Mouse (Mus musculus) testis, adult 2 months (tissue): ENCODE results near the gene Zbtb8b. TPM values are rescaled to one million over a fixed set of nuclear protein-coding genes. Genes with fewer than 3 reads are reported as not detected.

Source experiments
- H3K27ac ChIP-seq: fragments of 200-500 bp; 2 replicates; pipeline ENCODE4 v1.5.1; 2012; ENCODE audit warnings: low read depth, low read length; ENCODE audit not compliant: control insufficient read depth, insufficient read depth
- H3K27me3 ChIP-seq: fragments of 200-500 bp; 2 replicates; pipeline ENCODE4 v1.6.1; 2012; ENCODE audit warnings: mild to moderate bottlenecking, low read length, moderate library complexity; ENCODE audit not compliant: control insufficient read depth, insufficient read depth
- H3K36me3 ChIP-seq: fragments of 200-500 bp; 2 replicates; pipeline ENCODE4 v1.6.1; 2012; ENCODE audit warnings: mild to moderate bottlenecking, low read length; ENCODE audit not compliant: control insufficient read depth, insufficient read depth
- H3K4me1 ChIP-seq: fragments of 200-500 bp; 2 replicates; pipeline ENCODE4 v1.6.1; 2012; ENCODE audit warnings: low read length; ENCODE audit not compliant: control insufficient read depth, insufficient read depth
- H3K4me3 ChIP-seq: fragments of 200-500 bp; 2 replicates; pipeline ENCODE4 v1.5.1; 2012; ENCODE audit warnings: low read depth, mild to moderate bottlenecking, low read length, moderate library complexity, mixed read lengths; ENCODE audit not compliant: control insufficient read depth
- CTCF ChIP-seq: fragments of 200-500 bp; IDR thresholded peaks from 2 replicates; pipeline ENCODE4 v1.5.1; 2012; ENCODE audit warnings: low read depth, mild to moderate bottlenecking, inconsistent platforms, low read length, moderate library complexity; ENCODE audit not compliant: control insufficient read depth, insufficient read depth, insufficient replicate concordance
- POLR2A ChIP-seq: fragments of 200-500 bp; IDR thresholded peaks from 2 replicates; pipeline ENCODE4 v1.6.1; 2012; ENCODE audit warnings: low read depth, mild to moderate bottlenecking, inconsistent platforms, low read length, moderate library complexity; ENCODE audit not compliant: control insufficient read depth
- polyA plus RNA-seq: library from polyadenylated mRNA; depleted of rRNA; stranded (reverse); fragments of >200 nt; gene quantifications from 2 replicates; pipeline ENCODE4 v1.2.3, GENCODE M21; 2012; rRNA removed

Gene Zbtb8b
- polyA plus RNA-seq, 1 experiment: 1.0 TPM

GRCm38 (mm10) chr4:129382029-129382428 lies 58.6 kb downstream of the Zbtb8b start:
- Histone ChIP-seq H3K4me3 (peak overlapping the region; percentile 74), H3K27me3 (no peaks in the 10 kb centered on the region), H3K27ac (peak overlapping the region; percentile 51), H3K4me1 (peaks cover 20% of the 10 kb centered on the region), H3K36me3 (no peaks in the 10 kb centered on the region)
- TF ChIP-seq CTCF (no peak), POLR2A (no peak)

GRCm38 (mm10) chr4:129381148-129381547 lies 59.5 kb downstream of the Zbtb8b start:
- Histone ChIP-seq H3K27ac (no peak overlapping the region), H3K4me3 (no peak overlapping the region), H3K27me3 (no peaks in the 10 kb centered on the region), H3K36me3 (no peaks in the 10 kb centered on the region), H3K4me1 (peaks cover 20% of the 10 kb centered on the region)
- TF ChIP-seq POLR2A: no peak
- TF ChIP-seq CTCF: no peak

- Histone ChIP-seq H3K4me3 (no peak overlapping the region), H3K27me3 (no peaks in the 10 kb centered on the region), H3K4me1 (peaks cover 20% of the 10 kb centered on the region), H3K27ac (no peak overlapping the region), H3K36me3 (no peaks in the 10 kb centered on the region)
- TF ChIP-seq POLR2A (no peak), CTCF (no peak)
Measured at GRCm38 (mm10) chr4:129379805-129380204, 60.8 kb downstream of the Zbtb8b start.

GRCm38 (mm10) chr4:129377601-129378390 lies 62.9 kb downstream of the Zbtb8b start, which contains the start of gene Zbtb8a:
Gene Zbtb8a (minus strand): TSS chr4:129378116.
- Histone ChIP-seq H3K4me3 (peak within 1 kb of the TSS; percentile 93), H3K4me1 (peaks cover 20% of the 10 kb centered on the region), H3K36me3 (no peaks in the 10 kb centered on the region), H3K27ac (peak within 1 kb of the TSS; percentile 76), H3K27me3 (no peaks in the 10 kb centered on the region)
- TF ChIP-seq CTCF: no peak
- TF ChIP-seq POLR2A: no peak

- Histone ChIP-seq H3K4me3 (peak overlapping the region; percentile 93), H3K36me3 (no peaks in the 10 kb centered on the region), H3K4me1 (peaks cover 15% of the 10 kb centered on the region), H3K27ac (peak overlapping the region; percentile 76), H3K27me3 (no peaks in the 10 kb centered on the region)
- no peak for TF ChIP-seq POLR2A
- TF ChIP-seq CTCF: no peak
Measured at GRCm38 (mm10) chr4:129376961-129377545, 63.6 kb downstream of the Zbtb8b start.

GRCm38 (mm10) chr4:129375821-129376220 lies 64.8 kb downstream of the Zbtb8b start:
- TF ChIP-seq CTCF (no peak), POLR2A (no peak)
- no peaks in the 10 kb centered on the region for H3K27me3 ChIP-seq
- H3K27ac ChIP-seq: no peak overlapping the region
- H3K4me1 ChIP-seq: peaks cover 4% of the 10 kb centered on the region
- H3K4me3 ChIP-seq: no peak overlapping the region
- H3K36me3 ChIP-seq: no peaks in the 10 kb centered on the region

Other genes starting within 250 kb of the Zbtb8b start
- 1.4 and 2.5 TPM in 2 replicates for gene C77080, start 179.4 kb downstream of the Zbtb8b start, polyA plus RNA-seq
- 0.36 and 0.40 TPM in 2 replicates for gene Sync, start 153.2 kb downstream of the Zbtb8b start, polyA plus RNA-seq
- gene Rbbp4, start 105.5 kb downstream of the Zbtb8b start, polyA plus RNA-seq: 46.1 and 51.5 TPM in 2 replicates
- 19.1 and 20.7 TPM in 2 replicates for gene Zbtb8os, start 105.2 kb downstream of the Zbtb8b start, polyA plus RNA-seq
- 4.6 and 5.6 TPM in 2 replicates for gene Zbtb8a, start 62.7 kb downstream of the Zbtb8b start, polyA plus RNA-seq
- 35.5 and 38.2 TPM in 2 replicates for gene Bsdc1, start 20.7 kb upstream of the Zbtb8b start, polyA plus RNA-seq
- 252 and 267 TPM in 2 replicates for gene Tssk3, start 50.2 kb upstream of the Zbtb8b start, polyA plus RNA-seq
- 945 and 1,232 TPM in 2 replicates for gene Fam229a, start 50.3 kb upstream of the Zbtb8b start, polyA plus RNA-seq
- 55.6 and 69.9 TPM in 2 replicates for gene Marcksl1, start 72.7 kb upstream of the Zbtb8b start, polyA plus RNA-seq
- gene Hdac1, start 101.9 kb upstream of the Zbtb8b start, polyA plus RNA-seq: 123 and 132 TPM in 2 replicates
- 1.8 and 2.5 TPM in 2 replicates for gene Lck, start 132.8 kb upstream of the Zbtb8b start, polyA plus RNA-seq
- 0.19 TPM in 1 of 2 replicates, not detected in the other for gene Fam167b, start 137.7 kb upstream of the Zbtb8b start, polyA plus RNA-seq
- 204 and 221 TPM in 2 replicates for gene Eif3i, start 159.8 kb upstream of the Zbtb8b start, polyA plus RNA-seq
- gene Tmem234, start 159.8 kb upstream of the Zbtb8b start, polyA plus RNA-seq: 50.1 and 56.2 TPM in 2 replicates
- 15.5 and 19.4 TPM in 2 replicates for gene Dcdc2b, start 173.4 kb upstream of the Zbtb8b start, polyA plus RNA-seq
- 45.7 and 46.2 TPM in 2 replicates for gene Iqcc, start 178.2 kb upstream of the Zbtb8b start, polyA plus RNA-seq
- gene Ccdc28b, start 183.1 kb upstream of the Zbtb8b start, polyA plus RNA-seq: 13.8 and 14.1 TPM in 2 replicates
- 15.3 and 15.9 TPM in 2 replicates for gene Txlna, start 200.2 kb upstream of the Zbtb8b start, polyA plus RNA-seq
- 140 and 143 TPM in 2 replicates for gene Kpna6, start 231.9 kb upstream of the Zbtb8b start, polyA plus RNA-seq